Mouse (Mus musculus) heart, postnatal 0 days (tissue): ENCODE data around the gene Cxxc4. TPM values are rescaled to one million over a fixed set of nuclear protein-coding genes. Genes with fewer than 3 reads are reported as not detected.

Experiments
- ATAC-seq: fragments of 200-750 bp; cut with Nextera tagmentation; 2 replicates; pipeline ENCODE4 v1.8.0; 2017; ENCODE audit warnings: low read depth, moderate number of reproducible peaks, moderate library complexity; ENCODE audit not compliant: insufficient read depth
- DNase-seq: peaks from one replicate; pipeline ENCODE4 v3.0.0-alpha.2; 2016; ENCODE audit warnings: low spot score
- H3K27ac ChIP-seq: fragments of 300-500 bp; sonication (generic); 2 replicates; pipeline ENCODE4 v1.5.1; 2014; ENCODE audit warnings: low read depth, mild to moderate bottlenecking
- H3K27me3 ChIP-seq: fragments of 300-500 bp; sonication (generic); 2 replicates; pipeline ENCODE4 v1.6.1; 2014; ENCODE audit warnings: low read length, mixed read lengths; ENCODE audit not compliant: control insufficient read depth, insufficient read depth
- H3K36me3 ChIP-seq: fragments of 300-500 bp; sonication (generic); replicated peaks from 2 replicates; pipeline ENCODE4 v1.6.1; 2014; ENCODE audit warnings: low read length, mixed read lengths; ENCODE audit not compliant: control insufficient read depth, insufficient read depth
- H3K4me1 ChIP-seq: fragments of 300-500 bp; sonication (generic); 2 replicates; pipeline ENCODE4 v1.6.1; 2014; ENCODE audit warnings: antibody characterized with exemption; ENCODE audit not compliant: control insufficient read depth, insufficient read depth
- H3K4me2 ChIP-seq: fragments of 300-500 bp; sonication (generic); 2 replicates; pipeline ENCODE4 v1.6.1; 2014; ENCODE audit warnings: low read depth, mild to moderate bottlenecking, low read length, moderate library complexity
- H3K4me3 ChIP-seq: fragments of 300-500 bp; sonication (generic); 2 replicates; pipeline ENCODE4 v1.5.1; 2014; ENCODE audit warnings: low read depth, low read length
- H3K9ac ChIP-seq: fragments of 300-500 bp; sonication (generic); replicated peaks from 2 replicates; pipeline ENCODE4 v1.6.1; 2014; ENCODE audit warnings: low read depth, low read length, mixed read lengths
- H3K9me3 ChIP-seq: fragments of 300-500 bp; sonication (generic); replicated peaks from 2 replicates; pipeline ENCODE4 v1.6.1; 2016; ENCODE audit warnings: low read length; ENCODE audit not compliant: control insufficient read depth
- CTCF ChIP-seq: IDR thresholded peaks from 2 replicates; pipeline ENCODE4 v1.5.1; 2016; ENCODE audit warnings: antibody characterized with exemption, control low read depth, low read depth
- EP300 ChIP-seq: IDR thresholded peaks from 2 replicates; pipeline ENCODE4 v1.6.1; 2016; ENCODE audit warnings: antibody characterized with exemption, low read depth
- WGBS: fragments of 180-500 bp; shearing (Covaris S2); extraction: QIAGEN DNeasy Blood & Tissue Kit; methylation state at CpG from one replicate; pipeline ENCODE4 v1.1.7; 2014; 5-methylcytosine and 5-hydroxymethylcytosine counted together
- polyA plus RNA-seq: library from polyadenylated mRNA; unstranded; fragments of >200 nt; fragmentation: Nextera tagmentation; extraction: Ambion mirVana; gene quantifications from 2 replicates; pipeline ENCODE4 v1.2.1, GENCODE M21; 2015
- total RNA-seq: library from RNA; depleted of rRNA; stranded (reverse); fragments of >200 nt; gene quantifications from 2 replicates; pipeline ENCODE4 v1.2.3, GENCODE M21; 2014; ENCODE audit warnings: low replicate concordance

The Cxxc4 gene
- total and polyA plus RNA-seq, 2 experiments from 2014 or later = 2.2 to 2.7 TPM

- Histone ChIP-seq H3K4me2 (no peak overlapping the region), H3K9ac (no peak overlapping the region), H3K27me3 (no peaks in the 10 kb centered on the region), H3K36me3 (no peaks in the 10 kb centered on the region), H3K27ac (no peak overlapping the region), H3K4me1 (peaks cover 6% of the 10 kb centered on the region), H3K4me3 (no peak overlapping the region), H3K9me3 (no peaks in the 10 kb centered on the region)
- WGBS = 68% methylated on average over 2 of the region's 2 CpGs
- TF ChIP-seq CTCF (no peak), EP300 (no peak)
- no peak for DNase-seq
- no peak for ATAC-seq
Measured at GRCm38 (mm10) chr3:134232753-134233152, 3.5 kb upstream of the Cxxc4 start.

GRCm38 (mm10) chr3:134235491-134236413, 532 bp upstream of the Cxxc4 start:
- Histone ChIP-seq H3K9ac (peak overlapping the region; percentile 63), H3K4me3 (peak overlapping the region; percentile 65), H3K4me1 (peaks cover 6% of the 10 kb centered on the region), H3K9me3 (no peaks in the 10 kb centered on the region), H3K4me2 (peak overlapping the region; percentile 78), H3K27me3 (no peaks in the 10 kb centered on the region), H3K27ac (peak overlapping the region; percentile 64), H3K36me3 (no peaks in the 10 kb centered on the region)
- TF ChIP-seq EP300 (0 out of 2 replicates have a peak, but pooled peaks have one; percentile 45), CTCF (no peak)
- ATAC-seq (peak; percentile 73), DNase-seq (peak; percentile 78)
- WGBS = under 1% methylated on average over 53 of the region's 55 CpGs

DNA sequence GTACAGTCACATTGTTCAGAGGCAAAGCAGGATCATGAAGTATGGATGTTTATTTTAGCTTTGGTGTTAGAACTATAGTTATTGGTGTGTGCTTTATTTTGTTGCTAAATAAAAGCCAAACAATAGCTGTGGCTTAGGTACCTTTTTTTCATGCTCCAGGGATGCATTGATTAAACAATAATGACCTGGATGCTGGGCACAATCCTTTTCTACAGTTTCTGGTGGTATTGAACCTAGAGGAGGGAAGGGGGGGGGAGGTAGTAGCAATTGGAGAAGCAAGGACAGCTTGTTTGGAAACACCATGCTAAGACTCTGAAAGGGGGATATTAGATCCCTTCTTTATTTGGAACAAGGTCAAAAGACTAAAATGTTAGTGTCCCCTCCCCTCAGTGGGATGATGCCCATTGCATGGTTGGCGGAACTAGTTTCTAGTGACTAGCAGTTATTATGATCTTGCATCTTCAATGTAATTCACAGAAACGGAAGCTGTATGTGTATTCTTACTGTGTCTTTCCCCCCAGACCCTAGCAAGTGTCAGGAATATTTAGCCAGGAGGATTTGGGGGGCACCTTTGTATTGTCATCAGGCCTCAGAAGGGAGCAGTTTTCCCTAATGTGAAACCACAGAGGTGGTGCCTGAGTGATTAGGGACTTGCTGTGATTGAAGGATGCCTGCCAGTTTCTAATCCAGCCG, 975 bp downstream of the Cxxc4 start:
- Histone ChIP-seq H3K4me2 (peak overlapping the region; percentile 78), H3K27me3 (no peaks in the 10 kb centered on the region), H3K27ac (no peak overlapping the region), H3K36me3 (no peaks in the 10 kb centered on the region), H3K9me3 (no peaks in the 10 kb centered on the region), H3K4me1 (peaks cover 6% of the 10 kb centered on the region), H3K9ac (no peak overlapping the region), H3K4me3 (no peak overlapping the region)
- 61% methylated on average over 3 of the region's 3 CpGs for WGBS
- no peak for ATAC-seq
- TF ChIP-seq EP300 (no peak), CTCF (no peak)
- DNase-seq = no peak

DNA sequence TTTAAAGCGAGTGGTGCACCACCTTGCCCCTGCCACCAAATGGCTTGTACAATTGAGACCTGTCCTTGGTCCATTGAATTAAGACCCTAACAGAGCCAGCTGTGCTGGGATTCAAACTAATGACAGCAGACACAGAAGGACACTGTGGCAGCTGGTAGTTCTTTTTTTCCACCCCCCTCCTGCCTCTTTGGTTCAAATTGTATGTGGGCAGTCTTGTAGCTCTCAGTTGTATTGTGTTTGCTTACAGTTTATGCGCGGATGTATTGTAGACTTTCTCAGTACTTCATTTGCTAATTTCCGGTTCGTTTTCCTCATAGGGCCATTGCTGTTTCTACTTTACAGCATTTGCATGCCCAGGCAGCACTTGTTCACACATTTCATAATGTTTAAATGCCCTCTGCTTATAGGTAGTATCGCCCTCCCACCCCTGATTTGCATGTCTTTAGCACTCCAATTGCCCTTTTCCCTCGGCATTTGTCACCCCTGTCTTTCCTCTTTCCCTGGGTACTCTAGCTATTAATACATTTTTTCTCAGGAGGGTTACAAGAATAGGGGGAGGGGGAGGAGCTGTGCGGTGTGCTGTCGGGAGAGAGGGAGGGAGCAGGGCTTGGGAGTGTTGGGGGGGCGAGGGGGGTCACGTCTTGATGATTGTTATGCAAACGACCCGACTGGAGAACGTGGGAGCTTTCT, 2.5 kb downstream of the Cxxc4 start:
- DNase-seq (peak; percentile 60), ATAC-seq (no peak)
- WGBS = 4% methylated on average over 14 of the region's 14 CpGs
- TF ChIP-seq EP300 = no peak
- no peak for TF ChIP-seq CTCF
- no peaks in the 10 kb centered on the region for H3K9me3 ChIP-seq
- peak overlapping the region; percentile 73 for H3K27ac ChIP-seq
- H3K4me3 ChIP-seq = peak overlapping the region; percentile 66
- H3K9ac ChIP-seq = peak overlapping the region; percentile 60; the same call in 1 of the 2 replicates
- peaks cover 6% of the 10 kb centered on the region for H3K4me1 ChIP-seq
- H3K36me3 ChIP-seq = no peaks in the 10 kb centered on the region
- H3K27me3 ChIP-seq = no peaks in the 10 kb centered on the region
- peak overlapping the region; percentile 95 for H3K4me2 ChIP-seq

DNA sequence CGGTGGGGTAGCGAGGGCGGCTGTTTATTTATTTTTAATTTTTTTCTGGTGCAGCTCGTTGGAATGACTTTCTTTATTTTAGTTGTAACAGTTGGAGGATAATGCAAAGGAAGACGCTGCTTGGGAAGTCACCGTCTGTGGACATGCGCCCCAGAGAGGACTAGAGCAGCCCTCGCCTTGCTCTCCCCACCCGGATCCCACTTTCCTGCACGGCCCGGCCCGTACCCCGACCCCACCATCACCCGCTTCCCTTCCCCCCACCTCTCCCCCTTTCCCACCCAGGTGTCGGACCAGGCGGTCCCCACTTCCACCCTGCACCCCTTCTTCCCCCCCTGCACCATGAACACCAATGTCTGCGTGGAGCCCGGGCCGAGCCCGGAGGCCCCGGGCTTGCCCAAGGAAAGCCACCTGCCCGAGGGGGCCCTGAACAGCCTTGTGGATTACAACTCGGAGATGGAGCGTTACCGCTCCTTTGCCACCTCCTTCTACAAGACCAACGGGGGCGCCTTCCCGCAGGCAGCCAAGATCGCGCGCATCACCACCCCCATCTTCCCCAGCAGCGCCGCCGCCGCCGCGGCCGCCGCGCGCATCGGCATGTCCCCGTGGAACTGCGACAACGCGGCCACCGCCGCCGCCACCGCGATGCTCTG, 3.2 kb downstream of the Cxxc4 start:
- peak overlapping the region; percentile 73 for H3K27ac ChIP-seq

More for the DNA sequence above, 3.2 kb downstream of the Cxxc4 start:
- Histone ChIP-seq H3K4me3 (peak overlapping the region; percentile 66), H3K4me1 (peaks cover 6% of the 10 kb centered on the region), H3K4me2 (peak overlapping the region; percentile 95), H3K9ac (peak overlapping the region; percentile 60), H3K27me3 (no peaks in the 10 kb centered on the region), H3K9me3 (no peaks in the 10 kb centered on the region), H3K36me3 (no peaks in the 10 kb centered on the region)
- WGBS = under 1% methylated on average over 48 of the region's 51 CpGs
- ATAC-seq (peak; percentile 30; the same call in 1 of the 2 replicates), DNase-seq (peak; percentile 47)
- no peak for TF ChIP-seq CTCF
- TF ChIP-seq EP300 = no peak
